8 mouse cellular contexts compared by ENCODE assay signal in genomic region chr8:119394524-119395026, GRCm38 (mm10). TPM values are rescaled to one million over a fixed set of nuclear protein-coding genes. Genes with fewer than 3 reads are reported as not detected.
DNase-seq lines count a peak whose midpoint lies in the region; ATAC-seq and TF ChIP-seq lines count a peak whose summit lies in the region.

Mlycd (plus strand) TSS chr8:119394878.

- H3K36me3 ChIP-seq in ES-Bruce4 (ENCODE audit: control insufficient read depth, insufficient read depth, low read length, poor library complexity, severe bottlenecking) = no peaks in the 10 kb centered on the region
- no peaks in the 10 kb centered on the region for H3K36me3 ChIP-seq in forebrain, embryonic 13.5 days (ENCODE audit: poor library complexity, severe bottlenecking)
- 0 out of 2 replicates have a peak, but pooled peaks cover 5% of the 10 kb centered on the region for H3K36me3 ChIP-seq in neural tube, embryonic 15.5 days

- peak within 1 kb of the TSS; percentile 76 for H3K4me3 ChIP-seq in ES-Bruce4 (ENCODE audit: low read depth, low read length)
- H3K4me3 ChIP-seq in forebrain, embryonic 13.5 days = peak within 1 kb of the TSS; percentile 86
- H3K4me3 ChIP-seq in neural tube, embryonic 15.5 days (replicated peaks) = peak within 1 kb of the TSS; percentile 91

- peak within 1 kb of the TSS; percentile 100 for H3K4me2 ChIP-seq in forebrain, embryonic 13.5 days
- peak within 1 kb of the TSS; percentile 99 for H3K4me2 ChIP-seq in neural tube, embryonic 15.5 days

- no peak within 1 kb of the TSS for H3K27ac ChIP-seq in ES-Bruce4 (ENCODE audit: insufficient read depth, low read length)
- H3K27ac ChIP-seq in forebrain, embryonic 13.5 days = peak within 1 kb of the TSS; percentile 90
- peak within 1 kb of the TSS; percentile 89 for H3K27ac ChIP-seq in neural tube, embryonic 15.5 days (replicated peaks)

- intact Hi-C loops in heart, postnatal 10 days (cut with DNase I) = no loop called here

- peak; percentile 92 for ATAC-seq in cerebellum, adult (ENCODE audit: insufficient number of reproducible peaks, low FRiP score, low TSS enrichment)
- ATAC-seq in forebrain, embryonic 13.5 days = peak; percentile 97
- peak; percentile 94 for ATAC-seq in neural tube, embryonic 15.5 days (ENCODE audit: low FRiP score)

- no peak for TF ChIP-seq POLR2A in ES-Bruce4 (IDR thresholded peaks at IDR 0.05; ENCODE audit: insufficient read depth, low read length)

- no peaks in the 10 kb centered on the region for H3K9me3 ChIP-seq in ES-Bruce4 (replicated peaks; ENCODE audit: control insufficient read depth, insufficient read depth, low read length, poor library complexity, severe bottlenecking)
- H3K9me3 ChIP-seq in forebrain, embryonic 13.5 days (replicated peaks) = no peaks in the 10 kb centered on the region
- H3K9me3 ChIP-seq in neural tube, embryonic 15.5 days (replicated peaks) = no peaks in the 10 kb centered on the region

- WGBS in forebrain, embryonic 13.5 days = 2% methylated on average over 25 of the region's 44 CpGs
- WGBS in neural tube, embryonic 15.5 days = 2% methylated on average over 44 of the region's 44 CpGs

- peak; percentile 96 for DNase-seq in heart, postnatal 10 days
- DNase-seq in layer of hippocampus, adult 11-12 months (ENCODE audit: low spot score) = peak; percentile 92
- DNase-seq in lung, adult 18-20 months = peak; percentile 93 to 96
- DNase-seq in testis, postnatal 14 days (ENCODE audit: low spot score) = peak; percentile 93

- TF ChIP-seq EP300 in ES-Bruce4 (IDR thresholded peaks at IDR 0.05; ENCODE audit: insufficient read depth, low read depth, low read length) = 0 out of 2 replicates have a peak, but pooled peaks have one; percentile 10

- no peaks in the 10 kb centered on the region for H3K4me1 ChIP-seq in ES-Bruce4 (ENCODE audit: control insufficient read depth, insufficient read depth, low read length)
- H3K4me1 ChIP-seq in forebrain, embryonic 13.5 days = peaks cover 18% of the 10 kb centered on the region
- peaks cover 35% of the 10 kb centered on the region for H3K4me1 ChIP-seq in neural tube, embryonic 15.5 days

- peak within 1 kb of the TSS; percentile 82 for H3K9ac ChIP-seq in ES-Bruce4 (ENCODE audit: low read depth, poor library complexity, severe bottlenecking)
- H3K9ac ChIP-seq in forebrain, embryonic 13.5 days = peak within 1 kb of the TSS; percentile 97
- peak within 1 kb of the TSS; percentile 78 for H3K9ac ChIP-seq in neural tube, embryonic 15.5 days (replicated peaks)

- TF ChIP-seq CTCF in ES-Bruce4 (IDR thresholded peaks at IDR 0.05; ENCODE audit: low read depth, low read length) = no peak

- 0 out of 2 replicates have a peak, but pooled peaks cover 2% of the 10 kb centered on the region for H3K27me3 ChIP-seq in ES-Bruce4 (ENCODE audit: control insufficient read depth, insufficient read depth, low read length, poor library complexity, severe bottlenecking)
- H3K27me3 ChIP-seq in forebrain, embryonic 13.5 days = peaks cover 2% of the 10 kb centered on the region; the same call in 1 of the 2 replicates
- H3K27me3 ChIP-seq in neural tube, embryonic 15.5 days (replicated peaks) = 0 out of 2 replicates have a peak, but pooled peaks cover 4% of the 10 kb centered on the region

RNA-seq across cellular contexts. Expression of gene Mlycd, which starts in this region (rescaled TPM):
- polyA plus RNA-seq in ES-Bruce4 (2011; ENCODE audit: insufficient read depth, insufficient read length, low read depth, missing spikeins) = 6.9 and 7.4 TPM in 2 replicates
- polyA plus RNA-seq in forebrain, embryonic 13.5 days (2015; fragmentation: Nextera tagmentation; extraction: Ambion mirVana) = 11.0 and 11.1 TPM in 2 replicates
- total RNA-seq in heart, postnatal 10 days (2021) = 100 to 1,000 TPM in 1 of 2 experiments, 10 to 100 TPM in 1; 98.4 to 115 TPM
- 15.8 and 16.0 TPM in 2 replicates for polyA plus RNA-seq in neural tube, embryonic 15.5 days (2015; fragmentation: Nextera tagmentation; extraction: Ambion mirVana)
